Mouse (Mus musculus): Measurements from ENCODE around the gene Cd27.

GRCm38 (mm10) chr6:125256222-125256966 is 19.6 kb upstream of the Cd27 start:
- TF ChIP-seq MAFK (IDR thresholded peaks at IDR 0.05; ENCODE audit: insufficient read depth, low read depth, low read length) (no peak), ZC3H11A (IDR thresholded peaks at IDR 0.05; ENCODE audit: borderline replicate concordance, low read depth, low read length) (no peak), CHD2 (IDR thresholded peaks at IDR 0.05; ENCODE audit: low read depth, low read length) (no peak)
